Mouse (Mus musculus): ENCODE measurements at regions not wholly inside any gene's neighbourhood (a gene's known extent, or its start where the extent isn't known, plus 50 kb on each side); places are given as distances from the start of the nearest gene placed in this dataset.
A peak's percentile ranks its signal among the peaks of the same experiment; 100 is the strongest.

DNA sequence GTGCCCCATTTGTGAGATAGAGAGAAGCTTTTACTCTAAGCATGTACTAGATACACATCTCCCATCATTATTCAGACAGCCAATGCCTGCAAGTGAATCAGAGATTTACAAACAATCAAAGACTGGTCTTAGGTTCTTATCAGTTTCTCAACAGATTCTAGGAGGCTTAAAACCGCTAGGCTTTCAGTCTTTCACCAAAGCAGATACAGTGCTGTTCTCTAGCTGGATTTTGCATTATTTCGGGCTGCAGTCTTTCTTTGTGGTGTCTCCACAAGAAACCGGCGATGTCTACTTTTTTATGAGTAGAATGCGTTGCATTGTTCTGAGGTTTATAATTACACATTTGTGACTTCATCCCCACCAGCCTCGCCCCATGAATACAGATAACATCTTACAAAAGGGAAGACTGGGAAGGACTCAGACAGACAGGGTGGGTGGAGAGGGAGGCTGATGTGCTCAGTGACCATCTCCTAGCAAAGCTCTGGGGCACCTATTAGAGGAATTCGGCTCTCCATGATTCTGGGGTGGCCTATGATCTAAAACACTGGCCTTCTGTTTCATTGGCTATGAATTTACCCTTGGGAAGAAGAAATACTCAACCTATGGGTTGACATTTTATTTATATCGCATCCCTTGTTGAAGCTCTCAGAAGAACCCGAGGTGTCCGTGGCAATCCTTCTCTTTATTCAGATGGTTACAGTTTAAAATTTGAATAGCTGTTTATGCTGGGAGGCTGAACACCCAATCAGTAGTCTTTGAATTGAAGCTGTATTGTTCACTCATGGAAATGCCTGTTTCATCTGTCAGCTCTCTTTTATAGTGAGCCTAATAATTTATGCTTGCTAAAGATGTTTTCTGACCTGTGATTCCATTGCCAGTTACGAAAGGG is 343.8 kb downstream of the Tmem161b start:
- ATAC-seq (replicated peaks; ENCODE audit: poor library complexity), result no peak

DNA sequence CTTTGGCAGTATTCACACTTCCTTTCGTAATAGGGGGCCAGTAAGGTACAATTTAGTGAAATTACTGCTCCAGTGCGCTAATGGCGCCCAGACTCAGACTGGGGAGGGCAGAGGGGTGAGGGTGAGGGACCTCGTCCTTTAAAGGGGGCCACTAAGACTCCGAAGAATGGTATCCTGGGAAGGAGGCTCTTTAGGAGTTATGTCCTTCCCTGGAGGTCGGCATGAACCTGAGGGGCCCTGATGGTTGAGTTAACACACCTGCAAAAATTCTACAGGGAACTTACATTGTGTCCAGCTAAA is 344.4 kb downstream of the Tmem161b start:
- no peak for ATAC-seq (replicated peaks; ENCODE audit: poor library complexity)

DNA sequence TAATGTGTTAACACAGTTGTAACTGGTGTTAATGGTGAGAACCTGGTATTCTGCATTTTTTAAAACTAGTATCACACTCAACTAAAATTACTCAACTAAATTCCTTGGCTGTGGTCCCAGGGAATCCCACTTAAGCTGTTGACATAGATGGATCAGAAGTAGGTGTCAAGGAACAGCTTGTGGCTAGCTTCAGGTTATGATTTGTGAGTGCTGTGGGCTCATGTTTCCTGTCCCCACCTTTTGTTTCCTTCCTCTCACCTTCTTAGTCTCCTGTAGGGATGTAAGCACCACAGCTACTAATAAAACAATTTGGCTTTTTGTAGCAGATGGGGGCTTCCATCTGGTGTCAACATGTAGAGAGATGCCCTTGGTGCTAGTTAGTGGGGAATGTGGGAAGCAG is 347.3 kb downstream of the Tmem161b start:
- no peak for ATAC-seq (replicated peaks; ENCODE audit: poor library complexity)

DNA sequence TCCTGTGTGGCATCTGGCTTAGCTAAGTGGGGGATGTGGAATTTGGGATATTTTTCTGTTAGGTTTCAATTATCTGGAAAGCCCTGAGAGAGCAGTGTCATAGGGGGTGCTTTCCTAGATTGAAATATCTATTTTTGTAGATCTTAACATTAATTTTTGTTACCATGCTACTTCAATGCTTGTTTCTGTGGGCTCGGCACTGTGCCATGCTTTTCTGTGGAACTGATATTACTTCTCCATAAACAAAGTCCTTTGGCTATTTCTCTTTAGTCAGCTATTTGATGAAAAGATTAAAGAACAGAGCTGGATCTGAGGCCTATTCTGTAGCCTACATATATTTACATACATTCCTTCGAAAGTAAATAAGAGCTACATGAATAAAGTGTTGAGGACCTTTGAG is 348.1 kb downstream of the Tmem161b start:
- ATAC-seq (replicated peaks; ENCODE audit: poor library complexity), result no peak

DNA sequence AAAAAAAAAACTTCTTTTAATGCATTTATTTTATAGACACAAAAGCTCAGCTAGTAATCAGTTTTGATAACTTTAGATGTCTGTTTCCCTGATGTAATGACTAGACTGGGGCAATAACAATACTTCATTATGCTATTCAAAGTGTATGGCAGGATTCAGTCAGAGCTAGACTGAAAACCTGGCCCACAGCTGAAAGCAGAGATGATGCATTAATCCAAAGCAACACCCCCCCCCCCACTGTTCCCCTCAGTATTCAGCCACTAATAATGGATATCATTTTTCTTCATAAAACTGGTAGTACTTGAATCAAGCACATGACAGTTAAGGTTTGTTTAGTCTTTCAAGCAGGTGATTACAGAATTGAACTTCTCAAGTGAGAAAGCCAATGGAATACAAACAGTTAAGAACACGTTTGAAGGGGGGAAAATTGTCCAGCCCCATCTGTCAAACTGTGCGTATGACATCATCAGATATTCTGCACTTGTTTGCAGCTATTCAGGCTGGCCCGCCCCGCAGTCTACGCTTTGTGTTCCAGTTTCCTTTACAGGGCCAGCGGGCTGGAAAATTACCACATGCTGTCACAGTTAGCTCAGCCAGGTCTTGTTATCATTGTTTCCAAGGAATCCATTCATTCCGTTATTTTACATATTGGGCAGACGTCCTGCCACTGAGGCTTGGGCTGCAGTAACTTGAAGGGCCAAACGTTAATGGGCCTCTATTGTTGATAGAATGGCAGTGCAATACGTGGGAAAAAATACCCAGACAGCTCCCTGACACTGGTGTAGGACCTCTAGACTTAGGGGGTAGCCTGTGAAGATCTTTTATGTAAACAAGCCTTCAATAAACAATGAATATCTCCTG is 349.1 kb downstream of the Tmem161b start:
- no peak for ATAC-seq (replicated peaks; ENCODE audit: poor library complexity)

DNA sequence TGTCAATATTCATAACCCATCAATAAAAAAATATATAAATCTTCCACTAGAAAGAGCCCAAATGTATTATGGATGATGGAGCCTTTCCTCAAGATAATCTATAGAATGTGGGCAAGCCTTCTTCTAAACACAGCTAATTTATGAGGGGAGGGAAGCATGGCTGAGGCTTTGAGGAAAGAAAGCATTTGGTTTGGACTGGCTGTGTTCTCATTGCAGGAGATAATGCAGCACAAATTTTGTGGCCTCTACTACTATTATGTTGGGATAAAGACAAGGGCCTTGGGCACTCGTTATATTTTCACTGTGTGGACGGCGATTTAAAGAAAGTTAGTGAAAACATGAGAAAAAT is 349.7 kb downstream of the Tmem161b start:
- no peak for ATAC-seq (replicated peaks; ENCODE audit: poor library complexity)

DNA sequence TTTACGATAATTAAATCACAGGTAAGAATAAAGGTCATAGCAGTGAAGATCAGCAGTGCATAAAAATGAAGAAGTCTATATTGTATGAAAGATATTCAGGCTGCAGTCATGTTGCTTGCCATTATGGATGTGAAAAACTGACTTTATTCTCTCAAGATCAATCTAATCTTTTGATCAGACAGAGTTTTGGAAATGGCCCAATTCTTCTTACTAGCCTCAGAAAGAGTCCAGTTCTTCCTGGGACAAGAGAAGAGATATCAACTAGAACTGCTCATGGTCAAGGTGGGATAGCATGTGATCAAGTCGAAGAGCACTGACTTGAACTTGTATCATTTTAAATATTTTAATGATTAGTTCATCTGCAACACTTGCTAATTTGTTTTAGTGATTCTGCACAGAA is 350.1 kb downstream of the Tmem161b start:
- no peak for ATAC-seq (replicated peaks; ENCODE audit: poor library complexity)

DNA sequence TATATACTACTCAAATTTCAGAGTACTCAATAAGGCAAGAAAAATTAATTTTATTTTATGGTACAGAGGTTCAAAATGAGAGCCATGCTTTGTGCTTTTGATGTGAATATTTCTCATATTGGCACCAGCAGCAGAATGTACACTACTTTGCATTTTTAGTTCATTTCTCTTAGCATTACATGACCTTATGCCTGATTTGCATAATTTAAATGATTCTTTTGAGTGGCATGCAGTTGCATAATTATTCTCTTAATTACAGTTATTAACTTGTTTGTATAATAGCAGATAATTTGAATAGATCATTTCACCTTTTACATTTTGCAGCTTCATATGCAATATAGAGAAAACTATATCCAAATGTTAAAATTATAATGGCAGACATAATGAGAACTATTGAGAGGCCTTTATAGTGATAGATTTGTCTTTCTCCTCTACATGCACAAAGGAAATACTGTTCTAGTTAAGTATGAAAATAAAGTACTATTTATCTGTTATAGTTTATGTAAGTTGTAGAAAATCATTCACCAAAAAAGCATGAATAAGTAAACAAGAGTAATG is 374.6 kb downstream of the Tmem161b start:
- ATAC-seq (replicated peaks; ENCODE audit: poor library complexity), result no peak

DNA sequence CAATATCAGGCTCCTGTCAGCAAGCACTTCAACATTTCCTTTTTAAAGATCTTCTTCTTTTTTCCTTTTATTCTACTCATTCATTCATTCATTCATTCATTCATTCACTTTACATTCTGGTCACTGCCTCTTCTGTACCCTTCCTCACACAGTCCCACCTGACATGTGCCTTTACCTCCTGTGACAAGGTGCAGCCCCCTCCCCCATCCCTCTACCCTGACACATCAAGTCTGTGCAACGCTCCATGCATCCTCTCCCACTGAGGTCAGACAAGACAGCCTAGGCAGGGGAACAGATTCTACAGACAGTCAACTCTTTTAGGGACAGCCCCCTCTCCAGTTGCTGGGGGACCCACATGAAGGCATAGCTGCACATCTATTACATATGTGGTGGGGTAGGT is 380.5 kb downstream of the Tmem161b start:
- no peak for ATAC-seq (replicated peaks; ENCODE audit: poor library complexity)

DNA sequence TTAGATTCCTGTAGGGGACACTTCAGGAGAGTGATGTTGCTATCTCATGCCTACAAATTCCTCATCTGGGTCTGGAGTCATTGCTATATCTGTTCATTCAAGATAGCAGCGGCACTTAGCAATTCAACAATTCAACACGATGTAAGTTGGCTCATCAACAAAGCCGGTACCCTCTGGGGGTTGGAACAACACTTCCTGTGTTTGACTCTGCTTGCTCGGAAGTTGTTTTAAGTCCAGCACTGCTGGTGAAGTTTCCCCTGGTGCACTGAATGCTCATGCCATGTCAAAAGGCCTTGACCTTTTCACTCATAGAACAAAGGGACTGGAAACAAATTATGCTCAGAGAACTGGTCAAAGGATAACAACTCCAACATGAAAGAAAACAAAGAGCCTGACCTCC is 390.4 kb downstream of the Tmem161b start:
- 0 out of 2 replicates have a peak, but pooled peaks have one; percentile 29 for ATAC-seq (replicated peaks; ENCODE audit: poor library complexity)

DNA sequence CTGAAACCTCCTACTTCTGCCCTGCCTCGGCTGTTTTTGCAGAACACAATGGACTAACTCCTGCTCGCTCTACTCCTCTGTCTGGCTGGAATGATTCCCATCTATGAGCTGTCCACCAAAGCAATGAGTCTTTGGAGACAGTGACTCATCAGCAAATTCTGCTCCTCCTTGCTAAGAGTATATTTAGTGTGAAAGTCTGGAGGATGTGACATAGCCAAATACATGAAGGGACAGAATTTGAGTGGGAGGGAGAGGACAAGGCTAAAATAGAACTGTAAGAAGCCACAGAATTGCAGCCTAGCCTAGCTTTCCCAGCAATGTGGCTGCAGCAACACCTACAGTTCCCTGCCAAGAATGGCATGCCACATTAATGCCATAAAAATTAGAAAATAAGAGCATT is 390.9 kb downstream of the Tmem161b start:
- no peak for ATAC-seq (replicated peaks; ENCODE audit: poor library complexity)

DNA sequence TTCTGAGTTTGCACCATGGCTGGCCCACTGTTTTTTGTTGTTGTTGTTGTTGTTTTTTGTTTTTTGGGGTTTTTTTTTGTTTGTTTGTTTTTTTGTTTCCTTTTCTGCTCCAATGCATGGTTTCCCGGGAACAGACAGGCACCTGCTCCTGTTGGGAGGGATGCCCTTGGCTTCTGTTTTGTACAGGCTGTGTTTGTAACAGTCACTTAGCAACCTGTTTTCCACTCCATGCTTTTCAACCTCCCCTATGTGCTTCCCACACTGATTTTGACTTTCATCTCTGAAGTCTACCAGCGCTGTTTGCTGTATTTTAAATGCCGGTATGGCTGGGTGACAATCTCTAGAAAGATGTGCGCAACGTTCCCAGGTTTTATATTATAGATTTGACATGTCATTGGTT is 402.6 kb downstream of the Tmem161b start:
- ATAC-seq (replicated peaks; ENCODE audit: poor library complexity), result no peak

DNA sequence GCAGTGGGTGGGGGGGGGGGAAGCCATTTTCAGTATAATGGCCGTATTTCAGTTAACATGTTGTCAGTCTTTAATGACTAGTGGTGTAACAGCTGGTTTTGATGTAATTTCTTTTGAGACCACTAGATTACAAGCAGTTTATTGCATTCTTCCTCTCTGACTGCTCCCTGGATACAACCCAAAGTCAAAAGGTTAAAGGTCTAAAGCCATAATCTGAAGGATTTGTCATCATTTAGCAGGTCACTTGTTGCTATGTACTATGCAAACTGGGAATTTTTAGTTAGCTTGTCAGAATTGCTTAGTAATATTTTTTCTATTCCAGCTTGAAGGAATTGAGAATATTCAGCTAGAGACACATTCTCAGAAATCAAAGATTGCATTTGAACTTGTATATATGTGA is 403.4 kb downstream of the Tmem161b start:
- no peak for ATAC-seq (replicated peaks; ENCODE audit: poor library complexity)

DNA sequence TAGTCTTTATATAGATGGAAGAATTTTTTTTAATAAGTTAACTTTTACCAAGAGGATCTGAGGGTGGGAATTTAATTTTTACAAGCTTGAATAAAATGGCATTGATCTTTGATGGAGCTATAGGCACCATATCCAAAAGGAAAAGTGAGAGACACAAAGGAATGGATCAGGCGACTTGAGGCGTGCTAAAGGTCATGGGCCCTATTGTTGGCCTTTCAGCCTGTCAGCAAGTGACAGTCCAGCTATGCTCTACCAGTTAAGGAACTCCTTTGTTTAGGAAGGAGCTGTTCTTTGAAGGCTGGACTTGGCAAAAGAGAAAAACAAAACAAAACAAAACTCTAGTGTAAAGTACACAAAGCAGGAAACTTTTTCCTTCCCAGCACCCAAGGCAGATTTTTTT is 403.8 kb downstream of the Tmem161b start:
- no peak for ATAC-seq (replicated peaks; ENCODE audit: poor library complexity)

DNA sequence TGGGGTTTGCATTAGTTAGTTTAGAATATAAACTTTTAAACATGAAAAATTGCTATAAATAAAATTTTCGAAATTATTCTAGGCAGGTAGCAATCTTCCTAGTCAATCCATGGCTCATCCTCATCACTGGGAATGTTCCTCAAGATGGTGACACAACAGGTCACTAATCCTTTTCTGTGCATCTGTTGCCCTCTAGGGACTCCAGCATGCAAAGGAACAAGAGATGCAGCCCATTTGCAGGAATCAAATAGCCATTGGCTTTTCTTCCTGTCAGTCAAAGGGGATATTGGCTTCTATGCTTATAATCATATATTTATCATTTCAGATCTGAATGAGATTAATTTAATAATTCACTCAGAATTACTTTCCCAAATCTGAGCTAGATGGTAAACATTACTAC is 404.3 kb downstream of the Tmem161b start:
- ATAC-seq (replicated peaks; ENCODE audit: poor library complexity), result no peak

DNA sequence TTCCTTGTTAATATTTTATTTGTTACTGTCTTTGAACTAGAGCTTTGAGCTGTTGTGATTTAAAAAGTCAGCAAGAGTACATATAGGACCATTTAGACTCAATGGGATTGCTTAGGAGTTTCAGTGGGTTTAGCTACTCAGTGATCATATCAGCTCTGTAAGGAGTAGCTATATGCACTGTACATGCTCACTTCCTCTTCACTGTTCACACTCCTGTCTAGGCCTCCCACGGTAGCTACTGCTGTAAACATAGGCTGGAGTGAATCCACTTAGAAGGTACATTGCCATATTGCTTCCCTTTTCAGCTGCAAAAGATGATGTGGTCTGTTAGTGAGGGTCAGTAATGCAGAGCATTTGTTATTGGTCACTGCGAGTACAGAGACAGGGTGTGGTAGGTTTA is 408.6 kb downstream of the Tmem161b start:
- peak; percentile 48 for ATAC-seq (replicated peaks; ENCODE audit: poor library complexity)

DNA sequence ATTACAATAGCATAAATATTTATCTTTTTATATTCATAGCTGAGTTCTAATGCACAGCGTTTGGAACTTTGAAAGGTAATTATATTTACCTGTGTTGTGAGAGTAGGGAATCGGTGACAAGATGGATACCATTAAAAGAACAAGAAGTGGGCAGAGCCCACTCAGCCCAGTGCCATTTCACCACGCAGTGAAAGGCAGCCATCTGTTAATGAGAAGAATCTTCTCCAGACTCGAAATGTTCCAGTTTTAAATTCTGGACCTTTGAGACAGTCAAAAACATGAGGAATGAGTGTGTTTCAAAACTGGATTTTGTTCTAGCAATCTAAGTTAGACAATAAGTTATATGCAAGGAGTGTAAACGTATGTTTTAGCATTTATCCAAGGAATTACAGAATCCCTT is 410.4 kb downstream of the Tmem161b start:
- ATAC-seq (replicated peaks; ENCODE audit: poor library complexity), result no peak

DNA sequence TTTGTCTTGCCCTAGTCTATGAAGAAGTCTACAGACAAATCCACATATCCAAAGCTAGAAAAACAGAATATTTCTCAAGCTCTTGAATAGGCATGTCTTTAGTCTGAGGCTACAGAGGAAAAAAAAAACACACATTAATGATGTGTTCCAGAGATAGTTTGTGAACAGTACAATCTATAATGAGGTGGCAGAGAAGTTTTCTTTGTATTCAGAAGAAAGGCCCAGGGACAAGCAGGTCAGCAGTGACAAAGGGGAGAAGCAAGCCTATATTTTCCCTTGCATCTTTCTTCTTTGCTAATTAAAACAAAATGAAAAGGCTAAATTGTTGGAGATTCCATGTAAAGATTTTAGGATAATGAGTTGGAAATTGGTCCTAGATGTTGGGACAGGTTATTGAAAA is 414.7 kb downstream of the Tmem161b start:
- no peak for ATAC-seq (replicated peaks; ENCODE audit: poor library complexity)

DNA sequence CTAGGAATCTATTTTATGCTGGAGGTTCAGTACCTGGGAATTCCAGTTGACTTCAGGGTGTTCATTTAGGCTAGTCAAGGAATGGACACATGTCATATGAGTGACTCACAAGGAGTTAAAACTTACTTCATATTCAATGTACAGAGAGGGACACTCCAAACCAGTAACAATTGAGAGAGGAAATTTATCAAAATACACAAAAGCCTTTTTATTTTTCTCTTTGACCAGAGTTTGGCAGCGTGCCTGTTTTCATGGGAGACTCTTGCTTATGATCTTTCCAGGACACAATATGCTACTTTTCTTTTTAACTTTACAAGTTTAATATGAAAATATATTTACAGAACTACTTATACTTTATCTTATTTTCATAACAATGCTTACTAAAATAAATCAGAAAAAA is 415.5 kb downstream of the Tmem161b start:
- no peak for ATAC-seq (replicated peaks; ENCODE audit: poor library complexity)

DNA sequence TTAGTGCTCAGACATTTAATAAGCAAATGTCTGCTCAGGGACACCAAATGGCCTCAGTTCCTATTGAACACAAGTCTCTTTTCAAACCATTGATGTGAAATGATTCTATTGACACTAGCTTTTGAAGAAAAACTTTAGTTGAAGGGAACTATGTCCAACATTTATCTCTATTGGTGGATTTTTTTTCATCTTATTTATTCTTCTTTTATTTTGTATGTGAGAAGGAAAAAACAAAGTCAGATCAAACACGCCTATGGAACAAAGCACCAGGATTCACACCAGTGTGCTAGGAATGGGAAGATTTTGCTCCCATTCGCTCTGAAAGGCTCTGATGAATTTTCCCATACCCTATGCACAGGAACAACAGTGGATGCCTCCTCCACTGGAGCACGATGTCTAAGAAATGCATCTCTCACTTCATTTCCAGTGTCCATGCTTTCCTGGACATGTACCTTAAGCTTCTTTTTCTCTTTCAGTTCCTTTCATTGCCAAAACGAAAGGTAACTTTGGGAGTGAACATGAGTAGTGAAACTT is 416.4 kb downstream of the Tmem161b start:
- no peak for ATAC-seq (replicated peaks; ENCODE audit: poor library complexity)

DNA sequence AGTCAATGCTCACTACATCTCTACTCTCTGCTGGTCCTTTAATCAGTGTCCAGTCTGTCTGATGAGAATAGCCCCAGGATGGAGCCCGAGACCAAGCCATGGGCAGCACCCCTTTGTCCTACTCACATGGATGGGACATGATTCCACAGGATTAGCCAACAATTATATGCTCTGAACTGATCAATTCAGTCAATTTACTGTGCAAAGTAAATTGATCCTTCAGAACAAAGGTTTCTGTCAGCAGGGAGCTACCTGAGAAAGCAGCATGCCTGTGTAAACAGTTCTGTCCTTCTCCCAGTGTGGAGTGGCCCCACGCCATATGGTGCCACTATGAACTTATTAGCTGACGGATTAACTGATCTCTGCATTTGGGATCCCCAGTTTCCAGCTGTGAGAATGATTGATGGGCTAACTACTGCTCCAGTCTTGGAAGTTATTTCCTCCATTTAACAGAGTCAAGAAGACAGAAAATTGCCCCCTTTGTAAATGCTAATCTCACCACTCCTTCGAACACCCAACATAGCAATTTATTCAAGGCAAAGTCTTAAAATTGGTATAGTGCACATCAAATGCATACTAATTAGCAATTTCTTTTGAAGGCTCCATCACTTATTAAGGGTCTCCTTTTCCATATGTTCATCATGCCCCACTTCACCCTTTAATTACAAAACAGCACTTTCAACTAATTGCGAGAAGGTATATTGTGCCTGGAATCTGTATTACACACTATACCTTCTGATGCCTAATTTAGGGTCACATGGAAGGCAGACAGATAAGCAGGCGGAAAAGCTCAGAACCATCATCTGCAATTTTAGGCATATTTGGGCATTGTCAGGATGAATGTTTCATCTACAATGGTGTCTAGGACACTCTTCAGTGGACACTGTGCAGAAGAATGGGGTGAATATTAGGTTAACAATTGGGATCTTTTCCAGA is 417.3 kb downstream of the Tmem161b start:
- ATAC-seq (replicated peaks; ENCODE audit: poor library complexity), result no peak

All from megakaryocyte progenitor cell, adult 5-6 weeks (primary cell).